Mouse (Mus musculus): ENCODE measurements around the gene Pgf. TPM values are rescaled to one million over a fixed set of nuclear protein-coding genes. Genes with fewer than 3 reads are reported as not detected.

Gene Pgf
- polyA plus RNA-seq, 1 experiment, result 0.84 TPM

DNA sequence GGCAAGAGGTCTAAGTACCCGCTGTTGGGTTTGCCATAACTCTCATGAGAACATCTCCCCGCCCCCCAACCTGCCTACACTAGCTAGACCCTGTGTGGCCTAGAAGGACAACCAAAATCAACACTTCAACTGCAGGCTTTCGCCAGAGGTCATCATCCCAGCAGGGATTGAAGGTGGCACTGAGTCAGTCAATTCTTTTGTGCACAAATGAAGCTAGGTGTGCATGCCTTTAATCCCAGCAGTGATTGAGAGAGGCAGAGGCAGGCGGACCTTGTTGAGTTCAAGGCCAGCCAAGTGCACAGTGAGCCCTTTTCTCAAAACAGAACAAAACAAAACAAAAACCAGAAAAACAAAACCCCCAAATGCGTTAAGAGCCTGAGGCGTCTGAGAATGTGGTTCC is 36.5 kb downstream of the Pgf start:
- Histone ChIP-seq H3K4me3 (ENCODE audit: extremely low read depth, insufficient read depth, insufficient read length) (no peak overlapping the region), H3K27me3 (ENCODE audit: control insufficient read depth, insufficient read depth, low read length) (no peaks in the 10 kb centered on the region), H3K36me3 (ENCODE audit: control insufficient read depth, insufficient read depth, low read length) (no peaks in the 10 kb centered on the region), H3K27ac (ENCODE audit: insufficient read depth, low read length) (no peak overlapping the region), H3K4me1 (ENCODE audit: control insufficient read depth, insufficient read depth, insufficient read length) (no peaks in the 10 kb centered on the region)
- no peak for TF ChIP-seq CTCF (IDR thresholded peaks at IDR 0.05; ENCODE audit: extremely low read depth, insufficient read depth, insufficient read length, insufficient replicate concordance)
- TF ChIP-seq POLR2A (IDR thresholded peaks at IDR 0.05; ENCODE audit: low read depth, low read length), result no peak
- DNase-seq (ENCODE audit: low read depth in 1 of 2, low spot score in 2 of 2), result no peak
- WGBS, result 84% methylated on average over 6 of the region's 6 CpGs

DNA sequence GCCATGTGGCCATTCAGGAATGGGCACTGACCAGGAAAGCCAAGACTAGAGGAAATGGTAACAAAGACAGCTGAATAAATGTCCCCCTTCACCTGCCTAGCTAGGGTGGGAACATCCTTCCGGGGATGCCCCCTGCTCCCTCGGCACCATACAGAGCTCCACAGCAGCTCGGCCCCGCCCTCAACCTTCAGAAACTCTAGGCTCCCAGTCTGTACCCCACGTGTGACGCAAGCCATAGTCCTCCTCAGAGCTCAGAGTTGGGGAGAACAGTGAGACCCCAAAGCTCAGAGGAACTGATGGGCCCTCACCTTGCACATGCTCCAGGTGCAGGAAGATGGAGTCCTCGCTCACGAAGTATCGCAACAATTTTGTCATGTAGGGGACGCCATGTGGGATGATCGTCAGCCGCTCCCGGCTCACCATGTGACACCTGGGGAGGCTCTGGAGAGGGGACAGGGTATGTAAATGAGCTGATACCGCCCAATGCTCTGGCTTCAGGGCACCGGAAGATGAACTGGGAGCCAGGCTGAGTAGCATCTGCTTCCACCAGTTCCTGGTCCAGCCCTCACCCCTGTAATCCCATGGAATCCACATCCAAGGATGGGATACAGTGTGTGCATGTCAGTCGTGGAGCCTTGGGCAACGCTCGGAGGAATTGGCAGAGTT is 37.4 kb downstream of the Pgf start:
- TF ChIP-seq POLR2A (IDR thresholded peaks at IDR 0.05; ENCODE audit: low read depth, low read length) (no peak), CTCF (IDR thresholded peaks at IDR 0.05; ENCODE audit: extremely low read depth, insufficient read depth, insufficient read length, insufficient replicate concordance) (no peak)
- DNase-seq (ENCODE audit: low read depth in 1 of 2, low spot score in 2 of 2), result no peak
- WGBS, result 60% methylated on average over 18 of the region's 18 CpGs
- Histone ChIP-seq H3K27me3 (ENCODE audit: control insufficient read depth, insufficient read depth, low read length) (no peaks in the 10 kb centered on the region), H3K36me3 (ENCODE audit: control insufficient read depth, insufficient read depth, low read length) (no peaks in the 10 kb centered on the region), H3K4me1 (ENCODE audit: control insufficient read depth, insufficient read depth, insufficient read length) (no peaks in the 10 kb centered on the region), H3K4me3 (ENCODE audit: extremely low read depth, insufficient read depth, insufficient read length) (no peak overlapping the region), H3K27ac (ENCODE audit: insufficient read depth, low read length) (no peak overlapping the region)

DNA sequence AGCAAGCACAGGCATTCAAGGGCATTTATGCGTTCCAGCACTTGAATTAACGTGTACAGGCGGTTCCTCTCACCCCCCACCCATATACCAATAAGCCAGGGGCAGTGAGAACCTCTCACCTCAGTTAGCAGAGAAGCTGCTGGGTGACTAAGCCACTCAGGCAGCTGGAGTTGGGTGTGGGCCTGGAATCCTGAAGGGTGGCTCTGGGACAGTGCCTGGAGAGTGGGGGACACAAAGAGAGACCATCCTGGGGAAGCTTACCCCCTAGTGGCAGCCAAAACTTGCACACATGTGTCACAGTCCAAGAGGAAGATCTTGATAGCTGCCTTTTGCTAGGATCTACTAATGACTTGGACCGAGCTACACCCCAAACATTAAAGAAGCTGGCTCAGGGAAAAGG is 41.0 kb downstream of the Pgf start:
- TF ChIP-seq POLR2A (IDR thresholded peaks at IDR 0.05; ENCODE audit: low read depth, low read length) (no peak), CTCF (IDR thresholded peaks at IDR 0.05; ENCODE audit: extremely low read depth, insufficient read depth, insufficient read length, insufficient replicate concordance) (no peak)
- no peak overlapping the region for H3K27ac ChIP-seq (ENCODE audit: insufficient read depth, low read length)
- H3K36me3 ChIP-seq (ENCODE audit: control insufficient read depth, insufficient read depth, low read length), result peaks cover 24% of the 10 kb centered on the region
- WGBS, result 84% methylated on average over 4 of the region's 4 CpGs
- H3K4me3 ChIP-seq (ENCODE audit: extremely low read depth, insufficient read depth, insufficient read length), result no peak overlapping the region
- H3K27me3 ChIP-seq (ENCODE audit: control insufficient read depth, insufficient read depth, low read length), result no peaks in the 10 kb centered on the region
- H3K4me1 ChIP-seq (ENCODE audit: control insufficient read depth, insufficient read depth, insufficient read length), result no peaks in the 10 kb centered on the region
- no peak for DNase-seq (ENCODE audit: low read depth in 1 of 2, low spot score in 2 of 2)

DNA sequence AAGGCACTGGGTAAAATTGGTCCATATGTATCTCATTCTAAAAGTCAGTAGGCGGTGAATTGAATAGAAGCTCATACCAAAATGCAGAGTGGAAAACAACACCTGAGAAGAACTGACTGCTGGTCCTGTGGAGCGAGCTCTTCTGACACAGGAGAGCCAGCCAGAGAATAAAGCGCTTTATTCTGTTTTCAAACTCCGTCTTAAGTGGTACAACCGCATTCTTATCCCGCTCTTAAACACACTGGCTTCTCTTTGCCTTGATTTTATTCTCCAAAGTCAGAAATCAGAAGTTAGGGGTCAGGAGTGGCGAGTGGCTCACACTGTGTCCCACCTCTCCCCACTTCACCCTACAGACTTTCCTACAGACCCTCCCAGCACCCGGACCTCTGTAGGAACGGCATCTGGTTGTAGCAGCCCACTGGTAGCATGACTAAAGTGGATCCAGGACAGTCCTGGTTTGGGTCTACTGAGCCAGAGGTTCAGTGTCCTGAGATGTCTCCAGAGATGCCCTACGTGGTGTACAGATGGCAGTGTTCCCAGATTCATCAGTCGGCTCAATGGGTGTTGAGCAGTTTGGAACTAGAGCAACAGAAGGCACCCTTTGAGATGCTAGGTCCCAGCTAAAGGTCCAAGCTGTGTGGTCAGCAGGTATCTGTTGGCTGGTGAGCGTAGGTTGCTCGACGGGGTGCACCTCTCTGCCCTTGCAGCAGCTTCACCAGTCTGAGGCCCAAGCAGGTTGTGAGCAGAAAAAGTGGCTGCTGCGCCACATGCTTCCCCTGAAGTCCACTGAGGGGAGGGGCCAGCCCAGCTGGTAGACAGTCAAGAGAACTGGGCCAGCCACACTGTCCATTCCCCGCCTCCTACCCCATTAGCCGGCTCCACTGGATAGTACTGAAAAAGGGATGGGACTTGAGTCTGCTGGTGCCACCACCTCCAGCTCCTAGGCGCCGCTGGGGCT is 41.8 kb downstream of the Pgf start:
- Histone ChIP-seq H3K36me3 (ENCODE audit: control insufficient read depth, insufficient read depth, low read length) (peaks cover 30% of the 10 kb centered on the region), H3K27ac (ENCODE audit: insufficient read depth, low read length) (no peak overlapping the region), H3K4me3 (ENCODE audit: extremely low read depth, insufficient read depth, insufficient read length) (no peak overlapping the region), H3K27me3 (ENCODE audit: control insufficient read depth, insufficient read depth, low read length) (no peaks in the 10 kb centered on the region), H3K4me1 (ENCODE audit: control insufficient read depth, insufficient read depth, insufficient read length) (no peaks in the 10 kb centered on the region)
- 85% methylated on average over 19 of the region's 19 CpGs for WGBS
- DNase-seq (ENCODE audit: low read depth in 1 of 2, low spot score in 2 of 2), result no peak
- TF ChIP-seq POLR2A (IDR thresholded peaks at IDR 0.05; ENCODE audit: low read depth, low read length), result no peak
- TF ChIP-seq CTCF (IDR thresholded peaks at IDR 0.05; ENCODE audit: extremely low read depth, insufficient read depth, insufficient read length, insufficient replicate concordance), result no peak

DNA sequence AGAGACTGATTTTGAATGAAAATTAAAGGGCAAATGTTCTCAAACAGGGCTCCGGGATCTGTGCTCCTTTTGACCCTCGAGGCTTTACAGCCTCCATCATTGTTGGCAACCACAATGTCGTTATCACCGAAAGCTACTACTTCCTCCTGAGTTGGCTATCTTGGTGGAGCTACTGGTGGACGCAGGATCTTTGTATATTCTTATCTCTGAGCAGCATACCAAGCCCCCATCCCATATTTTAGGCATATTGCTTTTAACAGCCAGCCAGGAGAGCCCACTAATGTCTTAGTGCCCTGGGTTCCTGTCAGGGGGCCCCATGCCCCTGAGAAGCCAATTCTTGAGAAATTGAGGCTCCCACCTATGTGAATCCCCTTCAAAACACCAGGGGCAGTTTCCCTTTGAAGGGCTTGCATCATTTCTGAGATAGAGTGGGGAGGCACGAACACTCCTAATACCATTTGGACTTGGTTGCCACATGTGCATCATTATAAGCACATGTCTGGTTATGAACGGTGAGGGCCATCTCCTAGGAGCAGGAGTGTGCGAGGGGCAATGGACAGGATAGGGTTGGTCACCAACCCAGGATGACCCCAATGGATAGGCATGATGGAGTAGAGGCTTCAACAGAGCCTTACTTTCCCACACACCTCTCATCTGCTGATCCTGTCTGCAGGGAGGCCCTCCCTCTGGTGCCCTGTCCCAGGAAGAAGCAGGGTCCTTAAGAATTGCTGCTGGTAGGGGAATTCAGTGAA is 43.4 kb downstream of the Pgf start:
- Histone ChIP-seq H3K4me1 (ENCODE audit: control insufficient read depth, insufficient read depth, insufficient read length) (no peaks in the 10 kb centered on the region), H3K36me3 (ENCODE audit: control insufficient read depth, insufficient read depth, low read length) (peaks cover 45% of the 10 kb centered on the region), H3K27ac (ENCODE audit: insufficient read depth, low read length) (no peak overlapping the region), H3K4me3 (ENCODE audit: extremely low read depth, insufficient read depth, insufficient read length) (no peak overlapping the region), H3K27me3 (ENCODE audit: control insufficient read depth, insufficient read depth, low read length) (no peaks in the 10 kb centered on the region)
- DNase-seq (ENCODE audit: low read depth in 1 of 2, low spot score in 2 of 2), result no peak
- 68% methylated on average over 8 of the region's 8 CpGs for WGBS
- TF ChIP-seq CTCF (IDR thresholded peaks at IDR 0.05; ENCODE audit: extremely low read depth, insufficient read depth, insufficient read length, insufficient replicate concordance) (no peak), POLR2A (IDR thresholded peaks at IDR 0.05; ENCODE audit: low read depth, low read length) (no peak)

DNA sequence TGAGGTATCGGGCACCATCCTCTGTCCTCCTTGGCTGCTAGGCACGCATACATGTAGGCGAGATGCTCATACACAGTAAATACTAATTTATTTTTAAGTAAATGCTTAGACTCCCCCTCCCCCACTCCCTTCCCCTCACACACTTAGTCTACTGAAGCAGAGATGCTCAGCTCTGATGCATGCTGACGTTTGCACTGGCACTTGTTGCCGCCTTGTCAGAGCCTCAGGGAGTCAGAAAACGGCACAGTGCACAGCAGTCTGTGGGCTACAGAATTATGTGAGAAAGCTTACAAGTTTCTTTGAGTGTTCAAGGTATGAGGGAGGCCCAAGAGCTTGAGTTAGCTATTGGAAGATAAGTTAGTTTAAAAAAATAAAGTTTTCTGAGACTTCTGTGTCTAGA is 46.2 kb downstream of the Pgf start:
- TF ChIP-seq POLR2A (IDR thresholded peaks at IDR 0.05; ENCODE audit: low read depth, low read length) (no peak), CTCF (IDR thresholded peaks at IDR 0.05; ENCODE audit: extremely low read depth, insufficient read depth, insufficient read length, insufficient replicate concordance) (no peak)
- Histone ChIP-seq H3K27ac (ENCODE audit: insufficient read depth, low read length) (no peak overlapping the region), H3K4me1 (ENCODE audit: control insufficient read depth, insufficient read depth, insufficient read length) (no peaks in the 10 kb centered on the region), H3K36me3 (ENCODE audit: control insufficient read depth, insufficient read depth, low read length) (peaks cover 56% of the 10 kb centered on the region), H3K27me3 (ENCODE audit: control insufficient read depth, insufficient read depth, low read length) (no peaks in the 10 kb centered on the region), H3K4me3 (ENCODE audit: extremely low read depth, insufficient read depth, insufficient read length) (no peak overlapping the region)
- WGBS, result 94% methylated on average over 6 of the region's 6 CpGs
- no peak for DNase-seq (ENCODE audit: low read depth in 1 of 2, low spot score in 2 of 2)
